Mouse (Mus musculus) forebrain, embryonic 11.5 days (tissue): ENCODE data around the gene Senp5. TPM values are rescaled to one million over a fixed set of nuclear protein-coding genes. Genes with fewer than 3 reads are reported as not detected.

Source experiments
- ATAC-seq: fragments of 200-750 bp; cut with Nextera tagmentation; replicated peaks from 2 replicates; pipeline ENCODE4 v1.8.0; 2017; ENCODE audit warnings: moderate TSS enrichment; ENCODE audit not compliant: low FRiP score
- DNase-seq: peaks from one replicate; pipeline ENCODE4 v3.0.0-alpha.2; 2017; ENCODE audit warnings: low spot score
- H3K27ac ChIP-seq: fragments of 300-500 bp; sonication (generic); 2 replicates; pipeline ENCODE4 v1.5.1; 2014; ENCODE audit warnings: low read depth, low read length
- H3K27me3 ChIP-seq: fragments of 300-500 bp; sonication (generic); 2 replicates; pipeline ENCODE4 v1.6.1; 2014; ENCODE audit warnings: mild to moderate bottlenecking, low read length, mixed read lengths; ENCODE audit not compliant: control insufficient read depth, insufficient read depth
- H3K36me3 ChIP-seq: fragments of 300-500 bp; sonication (generic); 2 replicates; pipeline ENCODE4 v1.6.1; 2014; ENCODE audit warnings: mild to moderate bottlenecking, low read length, moderate library complexity, mixed read lengths; ENCODE audit not compliant: control insufficient read depth, insufficient read depth
- H3K4me1 ChIP-seq: fragments of 300-500 bp; sonication (generic); replicated peaks from 2 replicates; pipeline ENCODE4 v1.6.1; 2014; ENCODE audit warnings: low read length, mixed read lengths; ENCODE audit not compliant: control insufficient read depth, insufficient read depth
- H3K4me2 ChIP-seq: fragments of 300-500 bp; sonication (generic); 2 replicates; pipeline ENCODE4 v1.6.1; 2014; ENCODE audit warnings: low read depth, mild to moderate bottlenecking, low read length, moderate library complexity, mixed read lengths; ENCODE audit not compliant: severe bottlenecking
- H3K4me3 ChIP-seq: fragments of 300-500 bp; sonication (generic); 2 replicates; pipeline ENCODE4 v1.5.1; 2014; ENCODE audit warnings: low read depth, low read length
- H3K9ac ChIP-seq: fragments of 300-500 bp; sonication (generic); 2 replicates; pipeline ENCODE4 v1.6.1; 2014; ENCODE audit warnings: low read length
- H3K9me3 ChIP-seq: fragments of 300-500 bp; sonication (generic); 2 replicates; pipeline ENCODE4 v1.6.1; 2016; ENCODE audit warnings: low read length, mixed read lengths; ENCODE audit not compliant: control insufficient read depth
- WGBS: fragments of 180-500 bp; shearing (Covaris S2); extraction: QIAGEN DNeasy Blood & Tissue Kit; methylation state at CpG from one replicate; pipeline ENCODE4 v1.1.7; 2014; 5-methylcytosine and 5-hydroxymethylcytosine counted together
- polyA plus RNA-seq: library from polyadenylated mRNA; unstranded; fragments of >200 nt; fragmentation: Nextera tagmentation; extraction: Ambion mirVana; gene quantifications from 2 replicates; pipeline ENCODE4 v1.2.1, GENCODE M21; 2014

The Senp5 gene
- polyA plus RNA-seq, 1 experiment from 2014 or later, result 15.2 TPM

GRCm38 (mm10) chr16:31935091-31935979 is 67.8 kb downstream of the Senp5 start:
- Histone ChIP-seq H3K27me3 (peaks cover 26% of the 10 kb centered on the region), H3K4me2 (peak overlapping the region; percentile 42), H3K9me3 (no peaks in the 10 kb centered on the region), H3K4me3 (peak overlapping the region; percentile 19), H3K36me3 (no peaks in the 10 kb centered on the region), H3K4me1 (peaks cover 19% of the 10 kb centered on the region; the same call in 1 of the 2 replicates), H3K9ac (peak overlapping the region; percentile 23), H3K27ac (no peak overlapping the region)
- ATAC-seq (no peak), DNase-seq (peak; percentile 63)
- WGBS, result 4% methylated on average over 36 of the region's 36 CpGs

DNA sequence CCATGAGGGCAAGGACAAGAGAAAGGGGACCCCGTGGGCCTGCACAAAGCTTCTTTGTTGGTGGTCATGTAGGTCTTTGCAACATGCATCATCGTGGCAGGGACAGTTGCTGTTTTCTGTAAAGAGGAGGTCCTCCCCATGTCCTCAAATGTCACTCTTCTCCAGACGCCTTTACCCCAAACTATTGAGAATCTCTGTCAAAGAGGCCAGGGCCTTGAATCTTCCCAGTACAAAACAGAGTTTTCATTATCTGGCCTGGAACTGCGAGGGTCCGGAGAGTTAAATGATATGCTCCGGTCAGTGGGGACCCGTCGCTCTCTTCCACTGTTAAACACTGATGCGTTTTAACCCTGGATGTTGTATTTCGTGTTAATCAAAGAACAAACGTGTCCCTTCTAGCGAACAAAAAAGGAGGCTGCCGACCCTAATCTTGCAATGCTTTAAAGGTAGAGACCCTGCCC is 68.5 kb downstream of the Senp5 start:
- 12% methylated on average over 13 of the region's 13 CpGs for WGBS
- Histone ChIP-seq H3K4me3 (peak overlapping the region; percentile 19; the same call in 1 of the 2 replicates), H3K4me1 (peaks cover 19% of the 10 kb centered on the region; the same call in 1 of the 2 replicates), H3K9ac (no peak overlapping the region; the same call in 1 of the 2 replicates), H3K27me3 (peaks cover 26% of the 10 kb centered on the region), H3K36me3 (no peaks in the 10 kb centered on the region), H3K9me3 (no peaks in the 10 kb centered on the region), H3K27ac (no peak overlapping the region), H3K4me2 (peak overlapping the region; percentile 42)
- ATAC-seq (no peak), DNase-seq (no peak)

DNA sequence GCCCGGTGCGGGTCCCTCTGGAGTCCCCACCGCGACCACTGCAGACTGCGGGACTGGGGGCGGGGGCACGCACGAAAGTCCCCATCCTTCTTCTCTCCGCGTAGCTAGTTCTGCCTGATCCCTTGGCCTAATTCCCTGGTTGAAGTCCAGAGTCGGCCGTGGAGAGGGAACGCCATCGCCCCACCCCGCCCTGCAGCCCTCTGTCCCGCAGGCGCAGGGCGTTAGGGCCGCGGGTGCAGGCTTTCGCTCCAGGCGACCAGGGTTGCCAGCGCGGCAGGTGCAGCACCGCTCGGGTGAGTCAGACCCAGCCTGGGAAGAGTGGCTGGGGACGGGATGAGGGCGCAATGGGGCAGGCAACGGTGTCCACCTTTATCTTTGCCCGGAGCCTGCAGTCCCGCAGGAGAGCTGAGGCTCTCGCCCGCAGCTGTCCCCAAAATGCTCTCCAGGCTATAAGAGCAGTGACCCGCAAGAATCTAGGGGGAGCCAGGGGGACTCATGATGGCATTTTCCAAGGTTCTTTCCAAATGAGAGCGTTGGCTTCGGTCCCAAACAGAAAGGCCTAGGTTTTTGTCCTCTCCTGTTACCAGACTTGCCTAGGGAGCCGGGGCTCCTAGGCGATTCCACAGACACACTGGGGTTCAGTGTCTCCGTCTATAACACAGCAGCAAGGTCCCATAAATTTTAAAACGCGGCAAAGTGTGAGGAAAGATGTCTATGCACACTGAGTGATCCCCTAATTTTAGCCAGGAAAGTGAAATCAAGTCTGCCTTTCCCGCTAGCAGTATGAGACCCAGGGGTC is 69.1 kb downstream of the Senp5 start, which contains the start of gene Pigz:
Gene Pigz, plus strand, starts transcription at position 101 of the 799 bp plus-strand sequence.
- no peak for ATAC-seq
- H3K4me1 ChIP-seq, result peaks cover 19% of the 10 kb centered on the region; the same call in 1 of the 2 replicates
- WGBS, result 7% methylated on average over 42 of the region's 42 CpGs
- H3K4me3 ChIP-seq, result peak within 1 kb of the TSS; percentile 33
- peaks cover 26% of the 10 kb centered on the region for H3K27me3 ChIP-seq
- H3K9ac ChIP-seq, result peak within 1 kb of the TSS; percentile 50
- peak; percentile 68 for DNase-seq
- H3K27ac ChIP-seq, result peak within 1 kb of the TSS; percentile 37
- H3K36me3 ChIP-seq, result no peaks in the 10 kb centered on the region
- H3K9me3 ChIP-seq, result no peaks in the 10 kb centered on the region
- H3K4me2 ChIP-seq, result peak within 1 kb of the TSS; percentile 48

DNA sequence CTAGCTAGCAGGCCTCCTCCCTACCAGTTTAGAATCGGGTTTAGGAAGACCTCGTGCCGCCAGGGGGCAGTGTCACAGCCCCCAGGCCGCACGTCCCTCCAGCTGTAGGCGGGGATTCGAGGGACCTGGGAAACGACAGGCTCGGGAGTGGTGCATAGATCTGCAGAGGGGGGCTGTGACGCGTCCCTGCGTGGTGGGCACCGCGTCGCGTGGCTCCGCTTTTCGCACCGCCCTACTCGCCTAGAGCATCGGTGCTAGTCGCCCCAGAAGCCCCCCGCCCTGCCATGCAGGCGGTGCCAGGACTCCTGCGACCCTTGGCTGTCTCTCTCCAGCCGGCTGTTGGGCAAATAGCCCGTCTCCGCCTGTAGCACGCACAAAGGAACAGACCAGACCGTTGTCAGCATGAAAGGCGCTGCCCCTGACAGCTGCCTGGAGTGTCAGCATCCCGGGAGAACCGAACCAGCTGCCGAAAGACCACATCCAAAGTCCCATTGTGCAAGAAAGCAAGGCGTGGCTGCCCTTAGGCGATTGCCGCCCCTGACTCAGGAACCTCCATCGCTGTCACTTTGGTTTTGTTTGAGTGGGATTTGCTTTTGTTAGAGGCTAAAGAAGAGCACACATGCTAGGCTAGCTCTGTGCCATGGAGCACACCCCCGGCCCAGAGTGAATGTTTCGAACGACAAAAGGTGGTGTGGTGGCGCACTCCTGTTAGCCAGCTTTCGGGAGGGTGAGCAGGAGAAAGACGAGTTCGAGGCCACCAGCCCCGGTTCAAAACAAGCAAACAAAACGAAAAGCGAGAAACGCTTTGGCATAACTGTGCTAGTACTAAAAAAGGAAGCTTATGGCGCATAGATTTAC is 70.0 kb downstream of the Senp5 start:
- peak; percentile 95 for DNase-seq
- peak overlapping the region; percentile 37 for H3K27ac ChIP-seq
- H3K9ac ChIP-seq, result peak overlapping the region; percentile 50
- 1% methylated on average over 50 of the region's 50 CpGs for WGBS
- peak overlapping the region; percentile 33 for H3K4me3 ChIP-seq
- ATAC-seq, result peak; percentile 93
- peaks cover 26% of the 10 kb centered on the region for H3K27me3 ChIP-seq
- no peaks in the 10 kb centered on the region for H3K9me3 ChIP-seq
- peak overlapping the region; percentile 48 for H3K4me2 ChIP-seq
- no peaks in the 10 kb centered on the region for H3K36me3 ChIP-seq
- peaks cover 19% of the 10 kb centered on the region; the same call in 1 of the 2 replicates for H3K4me1 ChIP-seq

- Histone ChIP-seq H3K9me3 (no peaks in the 10 kb centered on the region), H3K4me2 (no peak overlapping the region; the same call in 1 of the 2 replicates), H3K27me3 (peaks cover 26% of the 10 kb centered on the region), H3K4me3 (no peak overlapping the region), H3K9ac (no peak overlapping the region; the same call in 1 of the 2 replicates), H3K4me1 (peaks cover 19% of the 10 kb centered on the region; the same call in 1 of the 2 replicates), H3K27ac (no peak overlapping the region), H3K36me3 (no peaks in the 10 kb centered on the region)
- DNase-seq, result no peak
- WGBS, result 27% methylated on average over 5 of the region's 5 CpGs
- no peak; the same call in 1 of the 2 replicates for ATAC-seq
These were observed 70.8 kb downstream of the Senp5 start for GRCm38 (mm10) chr16:31932255-31932654.

DNA sequence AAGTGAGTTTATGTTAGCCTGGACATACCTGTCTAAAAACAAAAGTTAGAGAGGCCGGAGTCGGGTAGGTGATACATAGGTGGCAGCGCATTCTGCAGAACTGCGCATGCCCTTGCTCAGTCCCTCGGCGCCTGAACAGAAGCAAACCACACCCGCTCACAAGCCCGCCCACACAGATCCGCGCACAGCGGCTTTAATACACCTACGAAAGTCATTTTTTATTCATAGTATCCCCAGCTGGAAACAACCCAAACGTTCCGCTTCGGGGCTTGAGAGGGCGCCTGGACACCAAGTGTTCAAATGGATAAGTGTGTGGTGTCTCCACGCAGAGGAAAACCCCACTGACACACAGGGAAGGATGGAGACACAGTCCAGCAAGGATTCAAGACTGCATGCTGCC is 71.8 kb downstream of the Senp5 start:
- Histone ChIP-seq H3K4me1 (peaks cover 19% of the 10 kb centered on the region; the same call in 1 of the 2 replicates), H3K27me3 (peaks cover 26% of the 10 kb centered on the region), H3K9me3 (no peaks in the 10 kb centered on the region), H3K9ac (no peak overlapping the region), H3K36me3 (no peaks in the 10 kb centered on the region), H3K27ac (no peak overlapping the region), H3K4me3 (no peak overlapping the region), H3K4me2 (no peak overlapping the region)
- DNase-seq (no peak), ATAC-seq (no peak)
- WGBS, result 66% methylated on average over 17 of the region's 17 CpGs

GRCm38 (mm10) chr16:31927412-31927811 is 75.7 kb downstream of the Senp5 start:
- H3K27ac ChIP-seq, result no peak overlapping the region
- H3K4me3 ChIP-seq, result no peak overlapping the region
- no peak overlapping the region for H3K4me2 ChIP-seq
- H3K4me1 ChIP-seq, result peaks cover 2% of the 10 kb centered on the region; the same call in 1 of the 2 replicates
- no peak overlapping the region for H3K9ac ChIP-seq
- H3K27me3 ChIP-seq, result 0 out of 2 replicates have a peak, but pooled peaks cover 2% of the 10 kb centered on the region
- H3K9me3 ChIP-seq, result no peaks in the 10 kb centered on the region
- WGBS, result 90% methylated on average over 5 of the region's 5 CpGs
- no peak for ATAC-seq
- H3K36me3 ChIP-seq, result no peaks in the 10 kb centered on the region
- no peak for DNase-seq
